In genomic region chr17:62297393-62298060, GRCm38 (mm10) we compare ENCODE assay signal across 19 mouse cellular contexts.
A peak's percentile ranks its signal among the peaks of the same experiment; 100 is the strongest.
DNase-seq lines count a peak whose midpoint lies in the region; ATAC-seq lines count a peak whose summit lies in the region.
"Had no signal": no experiment of that assay in that cellular context is flagged by ENCODE, and none has a peak within 500 bp of the region (broad histone marks: within the 10 kb centered on the region; RNA-seq: fewer than 3 reads in every experiment).

No protein-coding gene starts in this region.

- ATAC-seq in cerebellum, adult (ENCODE audit: insufficient number of reproducible peaks, low FRiP score, low TSS enrichment) = no peak
- ATAC-seq: CD4-positive, CD25-positive, alpha-beta regulatory T cell, adult 4 months; forebrain, embryonic 15.5 days; liver, postnatal 0 days had no signal

- intact Hi-C loops in heart, postnatal 10 days (cut with DNase I) = no loop called here
- intact Hi-C loops in heart, postnatal 14 days (cut with DNase I) = no loop called here

- DNase-seq in cerebellum, postnatal 10 days = peak; percentile 8 to 11
- DNase-seq in heart, postnatal 10 days = peak; percentile 14 to 17
- DNase-seq in heart, postnatal 14 days = no peak
- DNase-seq in lung, postnatal 10 days = peak; percentile 10
- DNase-seq in lung, postnatal 4 days = no peak
- no peak for DNase-seq in urinary bladder, adult 18-20 months (ENCODE audit: low spot score in 2 of 2)
- no peak for DNase-seq in kidney, postnatal 14 days
- DNase-seq: adrenal gland, postnatal 14 days; cerebellum, adult 11-12 months; cerebellum, postnatal 25 days; embryo, embryonic 11 days; gastrocnemius, postnatal 25 days; heart, adult 2 months; kidney, adult 18-20 months; liver, postnatal 0 days; thymus, adult 2 months had no signal

Comparison
In these comparisons a context has a peak if more than half of its experiments do, and no peak if none do; other contexts are left out.
1. DNase-seq: peak in cerebellum, postnatal 10 days (2 of 2), heart, postnatal 10 days (2 of 2) and lung, postnatal 10 days (single experiment); none in heart, postnatal 14 days (0 of 2), lung, postnatal 4 days (0 of 2), urinary bladder, adult 18-20 months (0 of 2) and kidney, postnatal 14 days (single experiment).